Mouse (Mus musculus): ENCODE measurements around the gene Rspo1.

Gene Rspo1

DNA sequence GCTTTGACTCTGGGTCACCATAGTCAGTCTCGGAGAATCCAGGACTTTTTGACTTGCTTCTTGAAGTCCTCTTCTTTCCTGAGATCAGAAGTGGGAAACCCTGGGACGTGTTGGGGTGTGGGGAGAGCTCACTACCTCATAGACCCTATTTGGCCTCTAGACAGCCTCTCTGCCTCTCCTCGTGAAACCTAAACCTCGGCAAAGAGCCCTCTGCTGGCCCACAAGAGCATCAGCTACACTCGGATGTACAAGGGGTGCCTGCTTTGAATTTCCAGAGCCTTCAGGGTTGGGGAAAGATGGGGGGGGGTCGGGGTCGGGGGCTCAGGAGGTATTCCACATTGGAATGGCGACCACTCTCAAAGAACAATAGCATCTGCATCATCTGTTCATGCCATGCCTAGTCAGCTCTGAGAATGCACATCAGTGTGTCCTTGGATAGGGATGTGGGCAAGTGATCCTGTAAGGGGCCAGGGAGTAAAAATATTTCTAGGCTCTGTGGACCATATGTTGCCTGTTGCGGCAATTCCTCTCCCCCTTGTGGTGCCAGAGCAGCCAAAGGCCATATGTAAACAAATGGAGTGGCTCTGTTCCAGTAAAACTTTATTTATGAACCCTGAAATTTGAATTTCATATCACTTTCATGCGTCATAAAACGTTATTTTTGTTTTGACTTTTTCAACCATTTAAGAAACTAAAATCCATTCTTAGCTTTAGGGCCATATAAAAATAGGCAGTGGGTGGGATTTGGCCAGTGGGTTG, 34.7 kb downstream of the Rspo1 start:
- no peak for DNase-seq (ENCODE audit: low read depth in 2 of 2, low spot score in 2 of 2)

DNA sequence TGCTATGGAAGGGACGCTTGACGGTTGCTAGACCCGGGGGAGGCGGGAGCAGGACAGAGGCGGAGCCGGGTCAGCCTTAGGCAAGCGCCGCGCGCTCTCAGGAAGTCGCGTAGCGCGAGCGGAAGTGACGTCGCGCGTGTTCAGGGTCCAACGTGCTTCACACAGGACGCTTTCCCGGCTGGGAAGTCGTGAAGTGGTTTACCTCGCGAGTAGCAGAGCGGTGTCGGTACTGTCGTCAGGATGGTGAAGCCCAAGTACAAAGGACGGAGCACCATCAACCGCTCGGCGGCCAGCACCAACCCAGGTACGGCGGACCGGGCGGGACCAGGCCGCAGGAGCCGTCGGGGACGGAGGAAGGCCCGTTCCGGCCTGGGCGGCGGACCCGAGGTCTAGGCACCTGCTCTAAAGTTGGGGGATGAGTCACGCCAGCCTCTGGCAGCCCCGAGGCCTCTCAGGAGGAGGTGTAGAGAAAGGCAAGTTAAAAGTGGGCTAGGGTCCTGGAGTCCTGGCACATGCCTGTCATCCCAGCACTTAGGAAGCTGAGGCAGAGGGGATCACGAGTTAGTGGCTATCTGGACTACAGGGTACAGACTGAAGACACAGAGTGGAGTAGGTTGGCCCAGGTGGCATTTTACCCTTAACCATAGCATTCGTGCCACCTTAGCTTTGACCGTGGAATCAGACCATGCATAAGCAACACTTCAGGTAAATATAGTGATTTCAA, 43.8 kb downstream of the Rspo1 start:
- DNase-seq (ENCODE audit: low read depth in 2 of 2, low spot score in 2 of 2), result peak; percentile 82

DNA sequence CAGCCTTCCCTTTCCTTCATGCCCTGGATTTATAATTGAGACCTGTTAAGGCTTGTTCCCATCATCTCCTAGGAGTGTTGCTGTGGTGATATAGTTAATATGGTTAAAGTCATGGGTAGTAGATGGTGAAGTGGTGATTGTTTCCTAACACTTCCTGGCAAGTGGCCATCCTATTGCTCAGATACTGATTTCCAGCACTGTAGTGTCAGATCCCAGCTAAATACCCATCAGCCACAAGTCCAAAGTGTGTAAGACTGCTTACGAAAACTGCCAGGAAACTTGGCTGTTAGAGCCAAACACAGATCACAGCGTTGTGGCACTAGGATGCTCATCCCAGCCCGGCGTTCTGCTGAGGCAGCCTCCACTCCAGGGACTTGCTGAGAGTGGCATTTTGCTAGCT, 48.1 kb downstream of the Rspo1 start:
- no peak for DNase-seq (ENCODE audit: low read depth in 2 of 2, low spot score in 2 of 2)

DNA sequence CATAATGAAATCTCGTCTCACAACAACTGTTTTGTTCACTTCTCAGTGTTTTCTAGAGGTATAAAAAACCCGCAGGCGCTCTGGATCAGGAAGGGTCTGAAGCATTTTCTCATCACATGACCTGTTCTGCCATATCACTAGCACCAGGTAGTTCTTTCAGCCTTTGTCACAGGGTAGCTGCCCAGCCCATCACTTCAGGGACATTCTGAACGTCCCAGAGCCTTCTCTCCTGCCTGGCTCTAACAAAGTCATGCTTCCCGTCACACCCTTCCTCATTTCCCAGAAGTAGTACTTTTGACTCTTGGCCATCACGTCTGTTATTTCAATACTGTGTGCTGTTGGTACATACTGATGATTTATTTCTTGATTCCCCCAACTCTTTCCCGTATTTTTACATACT, 58.2 kb downstream of the Rspo1 start:
- no peak for DNase-seq (ENCODE audit: low read depth in 2 of 2, low spot score in 2 of 2)

DNA sequence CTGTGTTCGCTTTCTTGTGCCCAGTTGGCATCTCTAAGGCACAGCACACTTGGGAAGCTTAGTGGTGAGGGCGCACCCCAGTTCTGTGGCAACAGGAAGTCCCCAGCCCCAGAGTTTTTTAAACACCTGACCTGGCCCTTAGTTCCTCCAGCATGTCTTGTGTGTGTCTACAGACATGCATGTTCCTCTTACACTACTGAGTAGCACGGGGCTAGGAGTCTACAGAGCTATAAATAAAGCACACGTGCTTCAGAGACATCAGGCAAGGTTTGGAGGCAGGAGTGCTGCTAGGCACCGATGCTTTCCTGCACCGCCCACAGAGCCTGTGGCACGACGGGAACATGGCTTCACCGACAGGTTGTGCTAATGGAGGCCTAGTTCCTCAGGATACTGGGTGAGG, 69.2 kb downstream of the Rspo1 start:
- no peak for DNase-seq (ENCODE audit: low read depth in 2 of 2, low spot score in 2 of 2)

DNA sequence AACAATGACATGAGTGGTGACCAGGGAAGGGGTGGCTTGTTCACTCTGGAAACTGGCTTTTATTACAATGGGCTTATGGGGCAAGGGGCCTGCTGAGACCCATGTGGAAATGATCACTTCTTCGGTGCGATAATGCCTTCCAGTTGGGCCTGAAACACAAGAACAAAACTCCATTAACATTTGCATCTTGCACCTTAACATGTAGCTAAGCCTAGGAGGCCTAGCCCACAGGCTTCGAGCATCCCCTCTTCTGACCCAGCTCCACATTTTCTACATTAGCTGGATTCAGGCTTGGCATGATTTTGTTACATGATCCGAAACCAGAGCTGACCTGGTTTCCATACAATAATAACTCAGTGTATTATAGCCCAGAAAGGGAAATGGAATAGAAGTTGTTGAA, 70.2 kb downstream of the Rspo1 start:
- DNase-seq (ENCODE audit: low read depth in 2 of 2, low spot score in 2 of 2), result no peak

DNA sequence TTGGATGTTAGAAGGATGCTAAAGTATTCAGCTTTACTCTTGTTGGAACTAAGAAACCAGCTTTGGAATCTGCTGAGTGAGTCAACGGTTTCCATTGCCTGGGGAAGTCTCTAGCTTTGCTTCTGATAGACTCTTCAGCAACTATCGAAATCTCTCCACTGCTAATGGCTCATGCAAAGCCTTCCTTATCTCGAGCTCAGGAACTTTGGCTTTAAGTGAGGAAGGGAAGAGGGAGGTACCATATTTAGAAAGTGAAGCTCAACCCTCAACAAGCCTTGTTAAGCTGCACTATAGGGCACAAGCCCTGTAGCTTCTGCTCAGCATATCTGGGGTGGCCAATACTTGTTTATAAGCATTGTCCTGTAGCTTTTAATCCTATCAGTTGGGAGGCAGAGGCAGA, 71.0 kb downstream of the Rspo1 start:
- no peak for DNase-seq (ENCODE audit: low read depth in 2 of 2, low spot score in 2 of 2)

DNA sequence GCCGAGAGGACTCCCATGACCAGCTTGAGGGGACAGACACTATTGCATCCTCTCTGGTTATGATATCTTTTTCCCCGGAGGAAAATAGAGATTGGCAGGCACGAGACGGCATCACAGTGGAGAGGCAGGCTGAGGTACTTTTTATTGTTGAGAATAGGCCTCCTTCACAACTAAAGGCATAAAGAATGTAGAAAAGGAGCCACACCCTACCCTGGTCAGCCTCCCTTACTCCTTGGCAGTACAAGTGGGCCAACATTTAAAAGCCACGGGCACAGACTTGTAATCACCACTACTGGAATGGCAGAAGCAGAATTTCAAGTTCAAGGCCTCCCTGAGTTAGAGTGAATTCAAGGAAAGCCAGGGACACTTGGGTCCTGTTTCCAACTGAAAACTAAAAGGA, 71.8 kb downstream of the Rspo1 start:
- no peak for DNase-seq (ENCODE audit: low read depth in 2 of 2, low spot score in 2 of 2)
